Mouse (Mus musculus) heart, postnatal 0 days (tissue): ENCODE measurements around the gene Hpn. TPM values are rescaled to one million over a fixed set of nuclear protein-coding genes. Genes with fewer than 3 reads are reported as not detected.

Source experiments
- ATAC-seq: fragments of 200-750 bp; cut with Nextera tagmentation; 2 replicates; pipeline ENCODE4 v1.8.0; 2017; ENCODE audit warnings: low read depth, moderate number of reproducible peaks, moderate library complexity; ENCODE audit not compliant: insufficient read depth
- DNase-seq: peaks from one replicate; pipeline ENCODE4 v3.0.0-alpha.2; 2016; ENCODE audit warnings: low spot score
- H3K27ac ChIP-seq: fragments of 300-500 bp; sonication (generic); 2 replicates; pipeline ENCODE4 v1.5.1; 2014; ENCODE audit warnings: low read depth, mild to moderate bottlenecking
- H3K27me3 ChIP-seq: fragments of 300-500 bp; sonication (generic); 2 replicates; pipeline ENCODE4 v1.6.1; 2014; ENCODE audit warnings: low read length, mixed read lengths; ENCODE audit not compliant: control insufficient read depth, insufficient read depth
- H3K36me3 ChIP-seq: fragments of 300-500 bp; sonication (generic); replicated peaks from 2 replicates; pipeline ENCODE4 v1.6.1; 2014; ENCODE audit warnings: low read length, mixed read lengths; ENCODE audit not compliant: control insufficient read depth, insufficient read depth
- H3K4me1 ChIP-seq: fragments of 300-500 bp; sonication (generic); 2 replicates; pipeline ENCODE4 v1.6.1; 2014; ENCODE audit warnings: antibody characterized with exemption; ENCODE audit not compliant: control insufficient read depth, insufficient read depth
- H3K4me2 ChIP-seq: fragments of 300-500 bp; sonication (generic); 2 replicates; pipeline ENCODE4 v1.6.1; 2014; ENCODE audit warnings: low read depth, mild to moderate bottlenecking, low read length, moderate library complexity
- H3K4me3 ChIP-seq: fragments of 300-500 bp; sonication (generic); 2 replicates; pipeline ENCODE4 v1.5.1; 2014; ENCODE audit warnings: low read depth, low read length
- H3K9ac ChIP-seq: fragments of 300-500 bp; sonication (generic); replicated peaks from 2 replicates; pipeline ENCODE4 v1.6.1; 2014; ENCODE audit warnings: low read depth, low read length, mixed read lengths
- H3K9me3 ChIP-seq: fragments of 300-500 bp; sonication (generic); replicated peaks from 2 replicates; pipeline ENCODE4 v1.6.1; 2016; ENCODE audit warnings: low read length; ENCODE audit not compliant: control insufficient read depth
- CTCF ChIP-seq: IDR thresholded peaks from 2 replicates; pipeline ENCODE4 v1.5.1; 2016; ENCODE audit warnings: antibody characterized with exemption, control low read depth, low read depth
- EP300 ChIP-seq: IDR thresholded peaks from 2 replicates; pipeline ENCODE4 v1.6.1; 2016; ENCODE audit warnings: antibody characterized with exemption, low read depth
- WGBS: fragments of 180-500 bp; shearing (Covaris S2); extraction: QIAGEN DNeasy Blood & Tissue Kit; methylation state at CpG from one replicate; pipeline ENCODE4 v1.1.7; 2014; 5-methylcytosine and 5-hydroxymethylcytosine counted together
- polyA plus RNA-seq: library from polyadenylated mRNA; unstranded; fragments of >200 nt; fragmentation: Nextera tagmentation; extraction: Ambion mirVana; gene quantifications from 2 replicates; pipeline ENCODE4 v1.2.1, GENCODE M21; 2015
- total RNA-seq: library from RNA; depleted of rRNA; stranded (reverse); fragments of >200 nt; gene quantifications from 2 replicates; pipeline ENCODE4 v1.2.3, GENCODE M21; 2014; ENCODE audit warnings: low replicate concordance

Gene Hpn
- total and polyA plus RNA-seq, 2 experiments from 2014 or later = 1.7 to 10.5 TPM

DNA sequence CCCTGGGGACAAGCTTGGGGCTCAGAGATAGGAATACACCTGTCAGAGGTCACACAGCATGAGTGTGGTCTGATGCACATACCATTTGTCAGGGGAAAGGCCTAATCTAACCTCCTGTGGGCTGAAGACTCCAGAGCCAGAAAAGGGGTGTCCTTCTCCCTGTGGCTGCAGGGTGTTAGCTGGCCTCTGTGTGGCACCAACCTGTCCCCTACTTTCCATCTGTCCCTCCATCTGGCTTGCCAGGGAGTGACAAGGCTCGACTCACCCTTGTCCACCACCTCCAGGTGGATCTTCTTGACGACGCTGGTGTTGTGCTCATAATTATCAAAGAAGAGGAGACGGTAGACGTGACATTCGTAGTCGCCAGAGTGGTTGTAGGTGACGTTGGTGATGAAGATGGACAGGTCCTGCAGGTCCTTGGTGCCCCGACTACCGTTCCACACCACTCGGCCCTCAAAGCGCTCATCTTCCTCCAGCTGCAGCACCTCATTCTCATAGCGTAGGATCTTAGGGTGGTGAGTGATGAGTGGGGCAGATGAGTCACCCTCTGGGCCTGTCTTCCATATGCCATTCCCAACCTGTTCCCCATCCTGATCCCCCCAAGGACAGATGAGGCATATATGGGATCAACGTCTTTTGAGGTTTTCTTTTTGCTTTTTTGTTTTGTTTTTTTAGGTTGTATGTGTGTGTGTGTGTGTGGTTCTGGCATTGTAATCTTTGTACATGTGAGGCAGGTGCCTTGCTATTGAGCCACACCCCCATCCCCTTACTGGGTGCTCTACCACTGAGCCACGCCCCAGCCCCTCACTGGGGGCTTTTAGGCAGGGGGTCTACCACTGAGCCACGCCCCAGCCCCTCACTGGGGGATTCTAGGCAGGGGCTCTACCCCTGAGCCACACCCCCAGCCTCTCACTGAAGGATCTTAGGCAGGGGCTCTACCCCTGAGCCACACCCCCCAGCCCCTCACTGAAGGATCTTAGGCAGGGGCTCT lies 7.8 kb upstream of the Hpn start:
- H3K4me1 ChIP-seq = peaks cover 5% of the 10 kb centered on the region
- no peak overlapping the region for H3K4me2 ChIP-seq
- H3K4me3 ChIP-seq = no peak overlapping the region
- H3K36me3 ChIP-seq = no peaks in the 10 kb centered on the region
- H3K9me3 ChIP-seq = no peaks in the 10 kb centered on the region
- H3K27ac ChIP-seq = no peak overlapping the region
- ATAC-seq = no peak
- DNase-seq = no peak
- H3K9ac ChIP-seq = no peak overlapping the region
- no peak for TF ChIP-seq CTCF
- no peak for TF ChIP-seq EP300
- WGBS = 85% methylated on average over 16 of the region's 16 CpGs
- H3K27me3 ChIP-seq = 0 out of 2 replicates have a peak, but pooled peaks cover 18% of the 10 kb centered on the region

DNA sequence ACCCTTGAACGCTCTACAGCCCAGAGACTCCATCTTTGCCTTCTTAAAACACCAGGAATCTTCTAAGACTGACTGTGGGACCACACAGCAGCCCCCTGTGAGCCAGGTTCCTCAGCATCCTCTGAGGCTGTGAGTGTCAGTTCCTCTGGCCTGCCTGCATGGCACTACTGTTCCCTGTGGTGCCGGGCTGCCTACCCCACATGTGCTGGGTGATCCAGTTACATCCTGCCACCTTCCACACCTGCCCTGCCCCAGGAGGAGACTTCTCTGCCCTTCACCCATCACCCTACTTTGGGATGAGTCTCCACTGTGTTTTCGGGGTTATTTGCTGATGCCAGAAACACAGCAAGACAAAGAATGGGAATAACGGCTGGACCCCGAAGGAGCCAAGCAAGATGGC lies 4.5 kb upstream of the Hpn start:
- ATAC-seq = no peak
- 84% methylated on average over 5 of the region's 5 CpGs for WGBS
- no peak overlapping the region for H3K27ac ChIP-seq

DNA sequence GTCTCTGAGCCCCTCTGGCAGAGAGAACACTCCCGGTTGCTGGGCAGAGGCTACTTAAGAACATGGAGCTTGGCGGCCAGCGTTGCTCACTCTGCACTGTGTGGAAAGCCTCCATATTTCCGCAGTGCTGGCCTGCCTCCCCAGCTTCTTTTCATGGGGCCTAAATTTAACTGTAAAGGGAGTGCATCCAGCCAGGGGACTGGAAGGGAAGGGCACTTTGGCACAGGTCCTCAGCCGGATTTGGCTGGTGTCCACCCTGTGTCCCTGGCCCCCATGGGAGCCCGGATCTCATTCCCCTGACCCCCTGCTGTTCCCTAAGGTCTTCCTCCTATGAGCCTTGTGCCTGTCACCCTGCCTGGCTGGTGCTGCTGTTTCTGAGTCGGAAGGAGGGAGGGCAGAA lies 3.4 kb upstream of the Hpn start:
- peak; percentile 20; the same call in 1 of the 2 replicates for ATAC-seq
- H3K4me2 ChIP-seq = no peak overlapping the region
- peak; percentile 18 for DNase-seq
- H3K27ac ChIP-seq = peak overlapping the region; percentile 46
- WGBS = 21% methylated on average over 7 of the region's 7 CpGs
- TF ChIP-seq CTCF (no peak), EP300 (no peak)
- H3K9me3 ChIP-seq = no peaks in the 10 kb centered on the region
- H3K4me3 ChIP-seq = no peak overlapping the region
- no peaks in the 10 kb centered on the region for H3K36me3 ChIP-seq
- peaks cover 11% of the 10 kb centered on the region for H3K4me1 ChIP-seq
- H3K9ac ChIP-seq = no peak overlapping the region
- H3K27me3 ChIP-seq = 0 out of 2 replicates have a peak, but pooled peaks cover 2% of the 10 kb centered on the region

More for the DNA sequence above, 4.5 kb upstream of the Hpn start:
- no peaks in the 10 kb centered on the region for H3K36me3 ChIP-seq
- DNase-seq = no peak
- peaks cover 11% of the 10 kb centered on the region for H3K4me1 ChIP-seq
- no peaks in the 10 kb centered on the region for H3K9me3 ChIP-seq
- H3K4me2 ChIP-seq = no peak overlapping the region
- H3K4me3 ChIP-seq = no peak overlapping the region
- 0 out of 2 replicates have a peak, but pooled peaks cover 2% of the 10 kb centered on the region for H3K27me3 ChIP-seq
- no peak for TF ChIP-seq EP300
- no peak for TF ChIP-seq CTCF
- no peak overlapping the region for H3K9ac ChIP-seq

DNA sequence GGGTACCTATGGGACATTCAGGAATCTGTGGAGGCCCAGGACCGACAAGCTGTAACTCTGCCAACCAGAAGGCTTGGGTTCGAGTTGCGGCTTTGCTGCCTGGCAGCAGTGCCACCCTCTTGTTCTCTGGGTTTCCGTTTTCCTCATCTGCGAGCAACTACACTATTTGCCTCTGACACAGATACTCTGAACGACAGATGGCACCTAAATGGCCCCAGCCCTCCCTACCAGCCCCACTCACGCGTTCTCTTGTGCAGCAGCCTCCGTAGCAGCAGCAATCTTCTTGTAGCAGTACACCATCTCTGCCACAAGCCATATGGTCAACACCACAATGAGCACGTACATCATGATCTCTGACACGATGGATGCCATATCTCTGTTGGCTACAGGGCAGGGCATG lies 2.4 kb upstream of the Hpn start:
- ATAC-seq (no peak), DNase-seq (no peak)
- Histone ChIP-seq H3K9ac (no peak overlapping the region), H3K9me3 (no peaks in the 10 kb centered on the region), H3K4me1 (peaks cover 11% of the 10 kb centered on the region), H3K4me2 (no peak overlapping the region), H3K4me3 (no peak overlapping the region), H3K27ac (no peak overlapping the region), H3K27me3 (no peaks in the 10 kb centered on the region), H3K36me3 (no peaks in the 10 kb centered on the region)
- TF ChIP-seq CTCF (no peak), EP300 (no peak)
- 84% methylated on average over 11 of the region's 11 CpGs for WGBS

DNA sequence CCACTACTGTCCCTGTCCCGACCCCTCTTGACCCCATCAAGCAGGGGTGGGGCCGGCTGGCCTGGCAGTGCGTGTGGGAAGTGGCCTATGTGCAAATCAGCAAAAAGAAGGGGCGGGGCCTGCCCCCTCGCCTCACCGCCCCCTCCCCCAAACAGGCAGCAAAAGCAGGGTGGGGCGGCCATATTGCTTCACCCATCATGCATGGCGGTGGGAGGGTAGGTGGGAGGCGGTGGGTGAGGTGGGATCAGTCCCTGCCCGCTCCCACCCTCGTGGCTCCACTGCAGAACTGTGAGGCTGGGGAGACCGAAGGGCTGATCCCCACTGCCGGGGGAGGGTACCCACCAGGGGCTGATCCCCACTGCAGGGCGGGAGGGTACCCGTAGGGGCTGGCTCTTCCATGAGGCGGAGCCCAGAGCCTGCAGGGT lies 1.6 kb upstream of the Hpn start:
- Histone ChIP-seq H3K4me2 (no peak overlapping the region), H3K9me3 (no peaks in the 10 kb centered on the region), H3K27ac (no peak overlapping the region), H3K27me3 (no peaks in the 10 kb centered on the region), H3K9ac (no peak overlapping the region), H3K4me3 (no peak overlapping the region), H3K4me1 (peaks cover 11% of the 10 kb centered on the region), H3K36me3 (no peaks in the 10 kb centered on the region)
- WGBS = 65% methylated on average over 15 of the region's 16 CpGs
- ATAC-seq (no peak), DNase-seq (no peak)
- TF ChIP-seq CTCF (no peak), EP300 (no peak)
